Mouse (Mus musculus) adrenal gland, postnatal 36 days (tissue): ENCODE measurements around the gene Accsl. TPM values are rescaled to one million over a fixed set of nuclear protein-coding genes. Genes with fewer than 3 reads are reported as not detected.

ENCODE experiments used
- DNase-seq, 2 experiments: peaks; one replicate each; pipeline ENCODE4 v3.0.0; 2021; ENCODE audit warnings: mixed read lengths in 1 of 2
- total RNA-seq, 2 experiments: library from RNA; stranded (reverse); gene quantifications; 2 replicates each; pipeline ENCODE4 v1.2.3; 2021

The Accsl gene
- total RNA-seq, 2 experiments from 2014 or later, result 0.86 TPM; not detected in 1

- peak; percentile 58 to 60 for DNase-seq
These were observed 59.0 kb downstream of the Accsl start for GRCm38 (mm10) chr2:93809931-93810330.

GRCm38 (mm10) chr2:93808071-93808470 lies 60.9 kb downstream of the Accsl start:
- no peak for DNase-seq

DNA sequence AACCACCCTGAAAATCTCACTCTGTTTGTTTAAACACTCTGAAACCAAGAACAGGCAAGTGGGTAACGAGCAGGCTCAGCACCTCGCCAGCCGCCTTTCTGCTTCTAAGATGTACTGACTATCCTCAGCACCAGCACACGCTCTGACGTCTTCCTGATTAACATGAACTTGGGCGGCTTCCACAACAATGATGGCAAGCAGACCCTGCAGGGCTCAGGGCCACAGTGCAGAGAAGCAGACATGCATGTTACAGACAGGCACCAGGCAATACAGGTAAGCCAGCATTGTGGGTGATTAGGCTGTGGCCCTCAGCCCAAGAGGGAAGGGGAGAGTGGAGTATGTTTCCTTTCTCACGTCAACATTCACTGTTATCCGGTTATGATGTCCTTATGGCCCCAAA lies 61.5 kb downstream of the Accsl start:
- no peak for DNase-seq

DNA sequence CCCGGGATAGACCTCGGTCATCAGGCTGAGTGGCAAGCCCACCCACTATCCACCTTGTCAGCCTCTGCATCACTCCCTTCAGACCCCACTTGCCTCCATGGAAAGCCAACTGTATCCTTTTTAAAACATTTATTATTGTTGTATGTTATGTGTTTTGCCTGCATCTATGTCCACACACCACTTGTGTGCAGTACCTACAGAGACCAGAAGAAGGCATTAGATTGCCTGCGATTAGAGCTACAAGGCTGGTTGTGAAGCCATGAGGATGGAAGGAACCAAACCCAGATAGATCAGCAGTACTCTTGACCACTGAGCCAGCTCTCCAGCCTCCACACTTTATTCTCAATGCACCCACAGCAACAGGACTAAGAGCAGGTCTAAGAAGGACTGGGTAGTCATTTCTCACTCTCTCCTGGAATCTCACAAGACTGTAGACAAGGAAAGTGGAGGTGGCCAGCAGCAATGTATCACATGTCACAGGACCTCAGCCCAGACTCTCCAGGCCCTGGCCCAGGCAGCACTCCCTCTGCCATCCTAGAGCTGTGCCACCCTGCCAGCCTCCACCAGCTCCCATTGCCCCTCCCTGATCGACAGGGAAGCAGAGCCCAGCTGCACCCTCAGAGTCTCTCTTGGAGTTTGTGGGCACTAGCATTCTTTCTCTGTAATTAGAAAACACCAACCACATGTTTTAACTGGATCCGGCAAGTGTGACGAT lies 62.3 kb downstream of the Accsl start:
- no peak for DNase-seq

GRCm38 (mm10) chr2:93805523-93805922 lies 63.4 kb downstream of the Accsl start:
- no peak for DNase-seq

Other genes starting within 250 kb of the Accsl start
- under 1 TPM; 0.36 to 0.43 TPM for gene Alx4, start 226.8 kb downstream of the Accsl start, total RNA-seq
- gene Ext2, start 46.6 kb downstream of the Accsl start, total RNA-seq, result 100 to 1,000 TPM in 1 of 2 experiments, 10 to 100 TPM in 1; 83.3 to 110 TPM
- gene Accs, start 19.2 kb downstream of the Accsl start, total RNA-seq, result 10 to 100 TPM in 1 of 2 experiments, 1 to 10 TPM in 1; 7.1 to 10.7 TPM
- 10 to 100 TPM; 30.9 to 72.6 TPM for gene Gm13889, start 88.0 kb upstream of the Accsl start, total RNA-seq
- gene Gm27027, start 127.2 kb upstream of the Accsl start, total RNA-seq, result not detected
- gene Alkbh3, start 141.7 kb upstream of the Accsl start, total RNA-seq, result 10 to 100 TPM; 38.6 to 53.1 TPM